Mouse (Mus musculus): ENCODE data around the gene Olfr211. TPM values are rescaled to one million over a fixed set of nuclear protein-coding genes. Genes with fewer than 3 reads are reported as not detected.
"Not testable (repeated sequence)": the region's sequence is repeated elsewhere in the genome, so short reads cannot be mapped to it uniquely, and the experiment has no call there.

Olfr211 gene
- polyA plus RNA-seq, 1 experiment from 2014 or later, result not detected

GRCm38 (mm10) chr6:116460544-116461283 lies 28.2 kb upstream of the Olfr211 start, which contains the start of gene Alox5:
Gene Alox5 (minus strand): TSS chr6:116461178.
- no peak within 1 kb of the TSS for H3K27ac ChIP-seq (ENCODE audit: low read length)
- H3K4me2 ChIP-seq (replicated peaks; ENCODE audit: low read depth, low read length), result peak within 1 kb of the TSS; percentile 67
- 3% methylated on average over 43 of the region's 43 CpGs for WGBS
- no peaks in the 10 kb centered on the region for H3K4me1 ChIP-seq (ENCODE audit: control insufficient read depth, insufficient read depth, low read length)
- no peaks in the 10 kb centered on the region for H3K36me3 ChIP-seq (ENCODE audit: control insufficient read depth, insufficient read depth, low read length)
- no peak within 1 kb of the TSS for H3K9ac ChIP-seq (replicated peaks; ENCODE audit: low read depth, low read length)
- peaks cover 9% of the 10 kb centered on the region; the same call in 1 of the 2 replicates for H3K27me3 ChIP-seq (ENCODE audit: control insufficient read depth, insufficient read depth, low read length)
- no peaks in the 10 kb centered on the region for H3K9me3 ChIP-seq (ENCODE audit: control insufficient read depth, low read depth, low read length)
- peak within 1 kb of the TSS; percentile 29; the same call in 1 of the 2 replicates for H3K4me3 ChIP-seq (ENCODE audit: low read depth, low read length)
- peak; percentile 58; the same call in 1 of the 2 replicates for ATAC-seq (ENCODE audit: insufficient number of reproducible peaks, insufficient read depth, low FRiP score, low read depth)

GRCm38 (mm10) chr6:116468081-116468480 lies 20.8 kb upstream of the Olfr211 start:
- Histone ChIP-seq H3K27ac (ENCODE audit: low read length) (no peak overlapping the region), H3K4me1 (ENCODE audit: control insufficient read depth, insufficient read depth, low read length) (no peaks in the 10 kb centered on the region), H3K9me3 (ENCODE audit: control insufficient read depth, low read depth, low read length) (no peaks in the 10 kb centered on the region), H3K4me3 (ENCODE audit: low read depth, low read length) (no peak overlapping the region), H3K9ac (replicated peaks; ENCODE audit: low read depth, low read length) (no peak overlapping the region), H3K27me3 (ENCODE audit: control insufficient read depth, insufficient read depth, low read length) (no peaks in the 10 kb centered on the region), H3K36me3 (ENCODE audit: control insufficient read depth, insufficient read depth, low read length) (no peaks in the 10 kb centered on the region), H3K4me2 (replicated peaks; ENCODE audit: low read depth, low read length) (no peak overlapping the region)
- WGBS, result 20% methylated on average over 3 of the region's 3 CpGs
- ATAC-seq (ENCODE audit: insufficient number of reproducible peaks, insufficient read depth, low FRiP score, low read depth), result no peak

GRCm38 (mm10) chr6:116485081-116485480 lies 3.8 kb upstream of the Olfr211 start:
- ATAC-seq (ENCODE audit: insufficient number of reproducible peaks, insufficient read depth, low FRiP score, low read depth), result no peak
- WGBS, result 63% methylated on average over 1 of the region's 1 CpGs

GRCm38 (mm10) chr6:116486833-116487232 lies 2.1 kb upstream of the Olfr211 start:
- Histone ChIP-seq H3K4me1 (ENCODE audit: control insufficient read depth, insufficient read depth, low read length) (no peaks in the 10 kb centered on the region), H3K36me3 (ENCODE audit: control insufficient read depth, insufficient read depth, low read length) (no peaks in the 10 kb centered on the region), H3K4me3 (ENCODE audit: low read depth, low read length) (no peak overlapping the region), H3K4me2 (replicated peaks; ENCODE audit: low read depth, low read length) (no peak overlapping the region), H3K27ac (ENCODE audit: low read length) (no peak overlapping the region), H3K27me3 (ENCODE audit: control insufficient read depth, insufficient read depth, low read length) (no peaks in the 10 kb centered on the region), H3K9me3 (ENCODE audit: control insufficient read depth, low read depth, low read length) (no peaks in the 10 kb centered on the region), H3K9ac (replicated peaks; ENCODE audit: low read depth, low read length) (no peak overlapping the region)
- no peak for ATAC-seq (ENCODE audit: insufficient number of reproducible peaks, insufficient read depth, low FRiP score, low read depth)
- 60% methylated on average over 1 of the region's 1 CpGs for WGBS

More at GRCm38 (mm10) chr6:116485081-116485480, 3.8 kb upstream of the Olfr211 start:
- no peak overlapping the region for H3K27ac ChIP-seq (ENCODE audit: low read length)
- H3K4me3 ChIP-seq (ENCODE audit: low read depth, low read length), result no peak overlapping the region
- H3K9ac ChIP-seq (replicated peaks; ENCODE audit: low read depth, low read length), result no peak overlapping the region
- H3K4me1 ChIP-seq (ENCODE audit: control insufficient read depth, insufficient read depth, low read length), result no peaks in the 10 kb centered on the region
- no peaks in the 10 kb centered on the region for H3K9me3 ChIP-seq (ENCODE audit: control insufficient read depth, low read depth, low read length)
- no peaks in the 10 kb centered on the region for H3K36me3 ChIP-seq (ENCODE audit: control insufficient read depth, insufficient read depth, low read length)
- no peak overlapping the region for H3K4me2 ChIP-seq (replicated peaks; ENCODE audit: low read depth, low read length)
- no peaks in the 10 kb centered on the region for H3K27me3 ChIP-seq (ENCODE audit: control insufficient read depth, insufficient read depth, low read length)

- no peaks in the 10 kb centered on the region for H3K9me3 ChIP-seq (ENCODE audit: control insufficient read depth, low read depth, low read length)
- no peaks in the 10 kb centered on the region for H3K4me1 ChIP-seq (ENCODE audit: control insufficient read depth, insufficient read depth, low read length)
- H3K9ac ChIP-seq (replicated peaks; ENCODE audit: low read depth, low read length), result no peak overlapping the region
- ATAC-seq (ENCODE audit: insufficient number of reproducible peaks, insufficient read depth, low FRiP score, low read depth), result no peak
- no peaks in the 10 kb centered on the region for H3K36me3 ChIP-seq (ENCODE audit: control insufficient read depth, insufficient read depth, low read length)
- 86% methylated on average over 5 of the region's 5 CpGs for WGBS
- no peak overlapping the region for H3K27ac ChIP-seq (ENCODE audit: low read length)
- no peak overlapping the region for H3K4me2 ChIP-seq (replicated peaks; ENCODE audit: low read depth, low read length)
- no peaks in the 10 kb centered on the region for H3K27me3 ChIP-seq (ENCODE audit: control insufficient read depth, insufficient read depth, low read length)
- H3K4me3 ChIP-seq (ENCODE audit: low read depth, low read length), result no peak overlapping the region
Observed at GRCm38 (mm10) chr6:116493742-116494141, 4.9 kb downstream of the Olfr211 start.

GRCm38 (mm10) chr6:116495960-116496359 lies 7.1 kb downstream of the Olfr211 start:
- no peak overlapping the region for H3K4me2 ChIP-seq (replicated peaks; ENCODE audit: low read depth, low read length)
- H3K4me3 ChIP-seq (ENCODE audit: low read depth, low read length), result no peak overlapping the region
- H3K9ac ChIP-seq (replicated peaks; ENCODE audit: low read depth, low read length), result no peak overlapping the region
- H3K27me3 ChIP-seq (ENCODE audit: control insufficient read depth, insufficient read depth, low read length), result no peaks in the 10 kb centered on the region
- no peaks in the 10 kb centered on the region for H3K36me3 ChIP-seq (ENCODE audit: control insufficient read depth, insufficient read depth, low read length)
- H3K4me1 ChIP-seq (ENCODE audit: control insufficient read depth, insufficient read depth, low read length), result no peaks in the 10 kb centered on the region
- H3K9me3 ChIP-seq (ENCODE audit: control insufficient read depth, low read depth, low read length), result no peaks in the 10 kb centered on the region
- no peak overlapping the region for H3K27ac ChIP-seq (ENCODE audit: low read length)
- no peak for ATAC-seq (ENCODE audit: insufficient number of reproducible peaks, insufficient read depth, low FRiP score, low read depth)
- 84% methylated on average over 1 of the region's 1 CpGs for WGBS

- not testable (repeated sequence) for H3K36me3 ChIP-seq (ENCODE audit: control insufficient read depth, insufficient read depth, low read length); H3K4me3 ChIP-seq (ENCODE audit: low read depth, low read length); H3K27ac ChIP-seq (ENCODE audit: low read length); H3K27me3 ChIP-seq (ENCODE audit: control insufficient read depth, insufficient read depth, low read length); H3K4me1 ChIP-seq (ENCODE audit: control insufficient read depth, insufficient read depth, low read length); ATAC-seq (ENCODE audit: insufficient number of reproducible peaks, insufficient read depth, low FRiP score, low read depth); H3K4me2 ChIP-seq (replicated peaks; ENCODE audit: low read depth, low read length); H3K9ac ChIP-seq (replicated peaks; ENCODE audit: low read depth, low read length)
- WGBS, result 93% methylated on average over 19 of the region's 20 CpGs
- H3K9me3 ChIP-seq (ENCODE audit: control insufficient read depth, low read depth, low read length), result peaks cover 12% of the 10 kb centered on the region; the same call in 1 of the 2 replicates
Observed at GRCm38 (mm10) chr6:116506302-116507003, 17.6 kb downstream of the Olfr211 start, which contains the start of gene Olfr212. Gene Olfr212 (plus strand): TSS chr6:116506516.

GRCm38 (mm10) chr6:116514832-116515231 lies 25.9 kb downstream of the Olfr211 start:
- Histone ChIP-seq H3K9ac (replicated peaks; ENCODE audit: low read depth, low read length) (no peak overlapping the region), H3K27ac (ENCODE audit: low read length) (no peak overlapping the region), H3K4me2 (replicated peaks; ENCODE audit: low read depth, low read length) (no peak overlapping the region), H3K4me3 (ENCODE audit: low read depth, low read length) (no peak overlapping the region), H3K36me3 (ENCODE audit: control insufficient read depth, insufficient read depth, low read length) (no peaks in the 10 kb centered on the region), H3K27me3 (ENCODE audit: control insufficient read depth, insufficient read depth, low read length) (no peaks in the 10 kb centered on the region), H3K9me3 (ENCODE audit: control insufficient read depth, low read depth, low read length) (no peaks in the 10 kb centered on the region), H3K4me1 (ENCODE audit: control insufficient read depth, insufficient read depth, low read length) (no peaks in the 10 kb centered on the region)
- ATAC-seq (ENCODE audit: insufficient number of reproducible peaks, insufficient read depth, low FRiP score, low read depth), result no peak
